Mouse (Mus musculus): ENCODE data around the gene 1700020A23Rik. TPM values are rescaled to one million over a fixed set of nuclear protein-coding genes. Genes with fewer than 3 reads are reported as not detected.

The 1700020A23Rik gene
- polyA plus RNA-seq, 1 experiment from 2014 or later = not detected

DNA sequence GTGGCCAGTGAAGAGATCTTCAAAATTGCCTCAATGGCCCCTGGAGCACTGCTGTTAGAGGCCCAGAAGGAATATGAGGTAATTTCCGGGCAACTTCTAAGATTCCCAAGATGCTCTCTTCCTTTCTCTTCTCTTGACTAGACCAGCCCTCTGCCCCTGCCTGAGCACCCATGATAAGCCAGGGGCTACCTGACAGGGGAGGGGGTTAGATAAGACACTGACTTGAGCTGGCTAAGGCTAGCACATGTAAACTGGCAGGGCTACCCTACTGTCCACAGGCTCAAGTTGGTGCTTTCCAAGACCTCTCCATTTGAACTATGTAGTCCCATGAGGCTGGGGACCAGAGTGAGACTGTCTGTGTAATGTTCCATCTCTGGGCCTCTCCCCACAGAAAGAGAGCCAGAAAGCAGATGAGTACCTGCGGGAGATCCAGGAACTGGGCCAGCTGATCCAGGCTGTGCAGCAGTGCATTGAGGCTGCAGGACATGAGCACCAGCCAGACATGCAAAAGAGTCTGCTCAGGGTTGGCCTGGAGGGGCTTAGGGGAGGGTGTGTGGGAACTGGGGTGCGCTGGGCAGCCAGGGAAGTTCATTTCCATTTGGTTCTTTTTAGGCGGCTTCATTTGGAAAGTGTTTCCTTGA is 34.9 kb downstream of the 1700020A23Rik start:
- no peak overlapping the region for H3K4me3 ChIP-seq
- ATAC-seq (ENCODE audit: insufficient number of reproducible peaks, insufficient read depth, low FRiP score, low TSS enrichment, low read depth) = no peak
- H3K36me3 ChIP-seq = peaks cover 72% of the 10 kb centered on the region
- 87% methylated on average over 4 of the region's 4 CpGs for WGBS
- H3K27me3 ChIP-seq = no peaks in the 10 kb centered on the region
- H3K27ac ChIP-seq = no peak overlapping the region
- no peaks in the 10 kb centered on the region for H3K4me1 ChIP-seq
- no peak overlapping the region for H3K4me2 ChIP-seq
- no peaks in the 10 kb centered on the region for H3K9me3 ChIP-seq
- no peak overlapping the region for H3K9ac ChIP-seq

DNA sequence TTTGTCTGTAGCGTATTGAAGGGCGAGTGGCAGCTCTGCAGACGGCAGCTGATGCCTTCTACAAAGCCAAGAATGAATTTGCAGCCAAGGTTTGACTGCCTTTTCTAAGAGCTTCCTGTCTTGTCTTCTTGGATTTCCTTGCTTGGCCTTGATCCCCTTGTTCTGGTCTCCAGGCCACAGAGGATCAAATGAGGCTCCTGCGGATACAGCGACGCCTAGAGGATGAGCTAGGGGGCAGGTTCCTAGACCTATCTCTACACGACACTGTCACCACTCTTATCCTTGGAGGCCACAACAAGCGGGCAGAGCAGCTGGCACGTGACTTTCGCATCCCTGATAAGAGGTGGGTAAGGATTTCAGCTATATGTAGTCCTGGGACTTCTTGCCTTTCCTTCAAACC is 37.1 kb downstream of the 1700020A23Rik start:
- H3K9ac ChIP-seq = no peak overlapping the region
- 86% methylated on average over 10 of the region's 10 CpGs for WGBS

GRCm38 (mm10) chr2:130448449-130448848 is 43.4 kb downstream of the 1700020A23Rik start:
- Histone ChIP-seq H3K9ac (no peak overlapping the region), H3K4me1 (peaks cover 21% of the 10 kb centered on the region), H3K36me3 (peaks cover 11% of the 10 kb centered on the region), H3K4me3 (no peak overlapping the region), H3K27ac (no peak overlapping the region), H3K4me2 (no peak overlapping the region), H3K27me3 (peaks cover 7% of the 10 kb centered on the region), H3K9me3 (no peaks in the 10 kb centered on the region)
- ATAC-seq (ENCODE audit: insufficient number of reproducible peaks, insufficient read depth, low FRiP score, low TSS enrichment, low read depth) = no peak

More for the DNA sequence above, 37.1 kb downstream of the 1700020A23Rik start:
- Histone ChIP-seq H3K4me3 (no peak overlapping the region), H3K4me1 (no peaks in the 10 kb centered on the region), H3K36me3 (peaks cover 72% of the 10 kb centered on the region), H3K27ac (no peak overlapping the region), H3K4me2 (no peak overlapping the region), H3K27me3 (no peaks in the 10 kb centered on the region), H3K9me3 (no peaks in the 10 kb centered on the region)
- no peak for ATAC-seq (ENCODE audit: insufficient number of reproducible peaks, insufficient read depth, low FRiP score, low TSS enrichment, low read depth)

GRCm38 (mm10) chr2:130449021-130449793 is 44.1 kb downstream of the 1700020A23Rik start:
- WGBS = 6% methylated on average over 17 of the region's 17 CpGs

GRCm38 (mm10) chr2:130449794-130450433 is 44.9 kb downstream of the 1700020A23Rik start, which contains the start of gene Ptpra:
Ptpra (plus strand) TSS chr2:130450278.
- H3K9me3 ChIP-seq = no peaks in the 10 kb centered on the region
- H3K4me1 ChIP-seq = peaks cover 24% of the 10 kb centered on the region
- H3K27ac ChIP-seq = peak within 1 kb of the TSS; percentile 84
- H3K27me3 ChIP-seq = peaks cover 7% of the 10 kb centered on the region
- H3K4me2 ChIP-seq = peak within 1 kb of the TSS; percentile 81
- WGBS = 0% methylated on average over 43 of the region's 50 CpGs
- no peaks in the 10 kb centered on the region for H3K36me3 ChIP-seq
- peak within 1 kb of the TSS; percentile 86 for H3K9ac ChIP-seq
- peak; percentile 95 for ATAC-seq (ENCODE audit: insufficient number of reproducible peaks, insufficient read depth, low FRiP score, low TSS enrichment, low read depth)
- peak within 1 kb of the TSS; percentile 76 for H3K4me3 ChIP-seq

More at GRCm38 (mm10) chr2:130449021-130449793, 44.1 kb downstream of the 1700020A23Rik start:
- Histone ChIP-seq H3K36me3 (peaks cover 4% of the 10 kb centered on the region), H3K4me3 (peak overlapping the region; percentile 76), H3K4me2 (peak overlapping the region; percentile 81), H3K9me3 (no peaks in the 10 kb centered on the region), H3K4me1 (peaks cover 24% of the 10 kb centered on the region), H3K27ac (peak overlapping the region; percentile 84), H3K9ac (peak overlapping the region; percentile 86), H3K27me3 (peaks cover 7% of the 10 kb centered on the region)
- ATAC-seq (ENCODE audit: insufficient number of reproducible peaks, insufficient read depth, low FRiP score, low TSS enrichment, low read depth) = peak; percentile 8; the same call in 1 of the 2 replicates

- no peaks in the 10 kb centered on the region for H3K9me3 ChIP-seq
- peak overlapping the region; percentile 81 for H3K4me2 ChIP-seq
- peak overlapping the region; percentile 84 for H3K27ac ChIP-seq
- peak overlapping the region; percentile 76 for H3K4me3 ChIP-seq
- peaks cover 7% of the 10 kb centered on the region for H3K27me3 ChIP-seq
- WGBS = under 1% methylated on average over 33 of the region's 47 CpGs
- no peaks in the 10 kb centered on the region for H3K36me3 ChIP-seq
- ATAC-seq (ENCODE audit: insufficient number of reproducible peaks, insufficient read depth, low FRiP score, low TSS enrichment, low read depth) = peak; percentile 83
- H3K9ac ChIP-seq = peak overlapping the region; percentile 86
- peaks cover 24% of the 10 kb centered on the region for H3K4me1 ChIP-seq
Observed at GRCm38 (mm10) chr2:130450434-130450796, 45.4 kb downstream of the 1700020A23Rik start.

- ATAC-seq (ENCODE audit: insufficient number of reproducible peaks, insufficient read depth, low FRiP score, low TSS enrichment, low read depth) = no peak
- Histone ChIP-seq H3K4me1 (peaks cover 24% of the 10 kb centered on the region), H3K27ac (no peak overlapping the region), H3K36me3 (no peaks in the 10 kb centered on the region), H3K27me3 (peaks cover 7% of the 10 kb centered on the region), H3K4me2 (peak overlapping the region; percentile 81), H3K9me3 (no peaks in the 10 kb centered on the region), H3K4me3 (peak overlapping the region; percentile 76), H3K9ac (peak overlapping the region; percentile 86)
- 66% methylated on average over 14 of the region's 14 CpGs for WGBS
Observed at GRCm38 (mm10) chr2:130451086-130451726, 46.1 kb downstream of the 1700020A23Rik start.

DNA sequence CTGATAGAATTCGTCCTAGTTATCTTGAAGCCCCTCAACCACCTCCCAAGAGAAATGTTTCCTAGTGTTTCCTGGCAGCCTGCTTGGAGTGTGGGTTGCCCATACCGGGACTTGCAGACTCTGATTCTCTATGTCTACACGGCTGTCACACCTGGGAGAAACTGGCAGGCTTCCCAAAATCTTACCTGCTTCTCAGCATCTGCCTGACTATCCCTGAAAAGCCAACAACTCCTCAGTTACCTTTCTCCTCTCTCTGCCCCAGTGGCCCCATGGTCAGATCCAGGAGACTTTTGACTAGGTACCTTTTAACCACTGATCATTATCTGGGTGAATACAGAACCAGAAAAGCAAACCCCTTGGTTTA is 46.6 kb downstream of the 1700020A23Rik start:
- peak overlapping the region; percentile 76 for H3K4me3 ChIP-seq
- 0 out of 2 replicates have a peak overlapping the region, but pooled peaks have one; percentile 86 for H3K9ac ChIP-seq
- H3K9me3 ChIP-seq = no peaks in the 10 kb centered on the region

GRCm38 (mm10) chr2:130452266-130452665 is 47.2 kb downstream of the 1700020A23Rik start:
- ATAC-seq (ENCODE audit: insufficient number of reproducible peaks, insufficient read depth, low FRiP score, low TSS enrichment, low read depth) = no peak
- no peak overlapping the region for H3K9ac ChIP-seq
- no peak overlapping the region for H3K4me2 ChIP-seq
- H3K9me3 ChIP-seq = no peaks in the 10 kb centered on the region
- H3K27me3 ChIP-seq = peaks cover 7% of the 10 kb centered on the region
- H3K36me3 ChIP-seq = no peaks in the 10 kb centered on the region
- H3K27ac ChIP-seq = no peak overlapping the region
- H3K4me1 ChIP-seq = peaks cover 26% of the 10 kb centered on the region
- H3K4me3 ChIP-seq = no peak overlapping the region
- WGBS = 54% methylated on average over 2 of the region's 2 CpGs

More for the DNA sequence above, 46.6 kb downstream of the 1700020A23Rik start:
- Histone ChIP-seq H3K4me1 (peaks cover 25% of the 10 kb centered on the region), H3K4me2 (peak overlapping the region; percentile 81), H3K36me3 (no peaks in the 10 kb centered on the region), H3K27ac (no peak overlapping the region), H3K27me3 (peaks cover 7% of the 10 kb centered on the region)
- 69% methylated on average over 3 of the region's 3 CpGs for WGBS
- ATAC-seq (ENCODE audit: insufficient number of reproducible peaks, insufficient read depth, low FRiP score, low TSS enrichment, low read depth) = no peak

GRCm38 (mm10) chr2:130453421-130453820 is 48.4 kb downstream of the 1700020A23Rik start:
- H3K9me3 ChIP-seq = no peaks in the 10 kb centered on the region
- no peaks in the 10 kb centered on the region for H3K36me3 ChIP-seq
- H3K4me3 ChIP-seq = no peak overlapping the region
- no peak overlapping the region for H3K4me2 ChIP-seq
- H3K27me3 ChIP-seq = peaks cover 2% of the 10 kb centered on the region; the same call in 1 of the 2 replicates
- peaks cover 26% of the 10 kb centered on the region for H3K4me1 ChIP-seq
- no peak for ATAC-seq (ENCODE audit: insufficient number of reproducible peaks, insufficient read depth, low FRiP score, low TSS enrichment, low read depth)
- H3K9ac ChIP-seq = no peak overlapping the region
- H3K27ac ChIP-seq = no peak overlapping the region
- 74% methylated on average over 6 of the region's 6 CpGs for WGBS

- 88% methylated on average over 6 of the region's 6 CpGs for WGBS
- H3K4me1 ChIP-seq = peaks cover 20% of the 10 kb centered on the region
Observed at GRCm38 (mm10) chr2:130454748-130455370, 49.8 kb downstream of the 1700020A23Rik start.

More at GRCm38 (mm10) chr2:130454748-130455370, 49.8 kb downstream of the 1700020A23Rik start:
- Histone ChIP-seq H3K27me3 (no peaks in the 10 kb centered on the region), H3K9me3 (no peaks in the 10 kb centered on the region), H3K9ac (no peak overlapping the region), H3K4me2 (no peak overlapping the region), H3K27ac (no peak overlapping the region), H3K36me3 (no peaks in the 10 kb centered on the region), H3K4me3 (no peak overlapping the region)
- no peak for ATAC-seq (ENCODE audit: insufficient number of reproducible peaks, insufficient read depth, low FRiP score, low TSS enrichment, low read depth)

All from embryonic facial prominence, embryonic 13.5 days (tissue).